In genomic region chr6:56923331-56923725, GRCm38 (mm10) we compare ENCODE assay signal across 8 mouse cellular contexts. TPM values are rescaled to one million over a fixed set of nuclear protein-coding genes. Genes with fewer than 3 reads are reported as not detected.
DNase-seq lines count a peak whose midpoint lies in the region; TF ChIP-seq lines count a peak whose summit lies in the region.

No protein-coding gene starts in this region.

- H3K36me3 ChIP-seq in hindbrain, embryonic 10.5 days, result no peaks in the 10 kb centered on the region

- no peak for TF ChIP-seq CTCF in left cerebral cortex, adult 2 months (IDR thresholded peaks at IDR 0.05)

- intact Hi-C loops in left cerebral cortex, adult 2 months (cut with DNase I), result loop anchor here (5.0 to 10.0 kb wide), 4 partner anchors 126 to 781 kb away; partner anchors contain the start of genes Kbtbd2 and Lancl2
- intact Hi-C loops in left cerebral cortex, postnatal 36 days (cut with DNase I), result loop anchor here (5.0 to 10.0 kb wide), 3 partner anchors 126 to 771 kb away; partner anchors contain the start of genes Kbtbd2, Ppm1k and Pyurf

- H3K4me3 ChIP-seq in left cerebral cortex, adult 2 months, result peak overlapping the region; percentile 97
- H3K4me3 ChIP-seq in hindbrain, embryonic 10.5 days, result peak overlapping the region; percentile 75

- DNase-seq in left cerebral cortex, adult 2 months (ENCODE audit: extremely low spot score in 1 of 2, low spot score in 2 of 2), result no peak
- DNase-seq in left cerebral cortex, postnatal 36 days (ENCODE audit: low spot score in 2 of 2), result no peak
- DNase-seq in brain, adult 2 months (ENCODE audit: low read depth, low spot score), result peak; percentile 67
- DNase-seq in hindbrain, embryonic 10.5 days (ENCODE audit: low spot score), result no peak
- DNase-seq in lung, postnatal 36 days, result peak; percentile 37
- no peak for DNase-seq in adrenal gland, adult 2 months
- no peak for DNase-seq in thymus, postnatal 4 days
- no peak for DNase-seq in MN1 (ENCODE audit: low spot score)

- H3K27me3 ChIP-seq in hindbrain, embryonic 10.5 days (ENCODE audit: insufficient read depth, poor library complexity, severe bottlenecking), result no peaks in the 10 kb centered on the region

- H3K9me3 ChIP-seq in hindbrain, embryonic 10.5 days, result no peaks in the 10 kb centered on the region

- under 1% methylated on average over 25 of the region's 25 CpGs for WGBS in hindbrain, embryonic 10.5 days

- peaks cover 8% of the 10 kb centered on the region; the same call in 1 of the 2 replicates for H3K4me1 ChIP-seq in hindbrain, embryonic 10.5 days (replicated peaks)

- H3K27ac ChIP-seq in left cerebral cortex, adult 2 months, result peak overlapping the region; percentile 98
- peak overlapping the region; percentile 92 for H3K27ac ChIP-seq in hindbrain, embryonic 10.5 days

RNA-seq across cellular contexts. Expression of gene Nt5c3, which starts 0.4 kb away (rescaled TPM):
- 10 to 100 TPM; 56.1 to 56.6 TPM for total RNA-seq in left cerebral cortex, adult 2 months (2021)
- 10 to 100 TPM; 52.3 to 52.9 TPM for total RNA-seq in left cerebral cortex, postnatal 36 days (2021)
- polyA plus RNA-seq in hindbrain, embryonic 10.5 days (2016; fragmentation: Nextera tagmentation; extraction: Ambion mirVana), result 66.4 and 73.5 TPM in 2 replicates
- total RNA-seq in adrenal gland, adult 2 months (2021), result 10 to 100 TPM; 17.8 to 25.3 TPM
- polyA plus RNA-seq in adrenal gland, adult 2 months (2012; rRNA removed), result 5.6 and 15.5 TPM in 2 replicates

RNA-seq across cellular contexts. Expression of gene Vmn1r4, which starts 0.5 kb away (rescaled TPM):
- total RNA-seq in left cerebral cortex, adult 2 months (2021), result under 1 TPM; 0.16 to 0.27 TPM
- under 1 TPM; 0.15 to 0.57 TPM for total RNA-seq in left cerebral cortex, postnatal 36 days (2021)
- 0.27 and 0.47 TPM in 2 replicates for polyA plus RNA-seq in hindbrain, embryonic 10.5 days (2016; fragmentation: Nextera tagmentation; extraction: Ambion mirVana)
- under 1 TPM; 0.31 to 0.40 TPM for total RNA-seq in adrenal gland, adult 2 months (2021)
- polyA plus RNA-seq in adrenal gland, adult 2 months (2012; rRNA removed), result 0.04 and 0.07 TPM in 2 replicates

RNA-seq across cellular contexts. Expression of gene Vmn1r5, which starts 46.7 kb away (rescaled TPM):
- not detected for total RNA-seq in left cerebral cortex, adult 2 months (2021)
- not detected for total RNA-seq in left cerebral cortex, postnatal 36 days (2021)
- polyA plus RNA-seq in hindbrain, embryonic 10.5 days (2016; fragmentation: Nextera tagmentation; extraction: Ambion mirVana), result not detected in 2 replicates
- total RNA-seq in adrenal gland, adult 2 months (2021), result not detected
- not detected in 2 replicates for polyA plus RNA-seq in adrenal gland, adult 2 months (2012; rRNA removed)

Comparison
In these comparisons a context has a peak if more than half of its experiments do, and no peak if none do; other contexts are left out.
1. DNase-seq: peak in brain, adult 2 months (single experiment) and lung, postnatal 36 days (single experiment); none in left cerebral cortex, adult 2 months (0 of 2), left cerebral cortex, postnatal 36 days (0 of 2), hindbrain, embryonic 10.5 days (single experiment), adrenal gland, adult 2 months (single experiment), thymus, postnatal 4 days (single experiment) and MN1 (single experiment).